Mouse (Mus musculus): ENCODE data around the gene Wdpcp.

Gene Wdpcp

DNA sequence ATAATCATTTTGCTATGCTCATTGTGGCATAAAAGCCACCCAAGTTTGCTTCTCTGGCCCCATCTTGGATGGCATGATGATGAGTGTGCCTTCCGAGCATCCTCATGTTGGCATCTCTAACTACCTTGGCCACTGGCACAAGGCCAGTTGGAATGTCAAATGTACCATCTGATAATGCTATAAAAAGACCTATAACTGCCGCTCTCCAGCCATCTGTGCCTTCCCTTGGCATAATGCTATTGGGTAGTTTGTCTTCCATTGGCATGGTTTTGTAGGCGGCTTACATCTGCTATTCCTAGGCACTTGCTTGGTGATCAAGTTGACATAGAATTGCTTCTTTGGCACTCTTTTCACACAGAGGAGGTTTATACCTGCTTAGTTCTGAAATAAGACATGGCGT lies 191.2 kb downstream of the Wdpcp start:
- DNase-seq = no peak

DNA sequence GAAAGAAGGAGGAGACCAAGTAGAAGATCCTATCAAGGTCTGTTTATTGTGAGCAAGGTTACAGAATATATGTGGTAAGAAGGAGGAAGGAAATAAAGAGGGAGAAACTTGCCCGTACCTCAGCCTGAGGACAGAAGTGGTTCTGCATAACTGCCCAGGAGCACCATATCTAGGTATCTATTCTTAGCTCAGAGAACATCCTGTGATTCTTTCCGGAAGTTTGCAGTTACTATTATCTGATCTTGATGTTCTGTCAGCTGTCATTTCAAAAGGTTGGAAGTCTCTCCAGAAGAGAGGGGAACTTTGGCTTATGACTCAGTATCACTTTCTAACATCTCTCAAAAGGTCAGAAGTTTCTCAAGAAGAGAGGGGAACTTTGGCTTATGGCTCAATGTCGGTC lies 216.8 kb downstream of the Wdpcp start:
- no peak for DNase-seq

DNA sequence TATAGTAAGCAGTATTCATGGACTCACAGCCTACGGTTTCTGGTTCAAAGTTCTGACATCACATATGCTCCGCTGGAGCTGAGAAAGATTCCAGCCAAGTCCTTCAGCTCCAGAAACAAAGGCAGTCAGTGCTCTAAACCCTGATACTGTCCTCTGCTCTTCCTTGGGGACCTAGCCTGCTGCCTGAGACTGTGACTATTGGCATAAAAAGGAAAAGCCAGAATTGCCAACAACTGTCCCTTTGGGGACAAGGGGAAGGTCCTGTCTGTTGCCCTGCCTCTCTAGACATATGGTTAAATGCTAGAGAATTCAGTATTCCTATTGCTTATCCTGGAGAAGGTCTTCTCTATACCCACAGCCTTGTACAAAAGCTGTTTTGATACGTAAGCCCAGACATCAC lies 252.9 kb downstream of the Wdpcp start:
- DNase-seq = no peak

DNA sequence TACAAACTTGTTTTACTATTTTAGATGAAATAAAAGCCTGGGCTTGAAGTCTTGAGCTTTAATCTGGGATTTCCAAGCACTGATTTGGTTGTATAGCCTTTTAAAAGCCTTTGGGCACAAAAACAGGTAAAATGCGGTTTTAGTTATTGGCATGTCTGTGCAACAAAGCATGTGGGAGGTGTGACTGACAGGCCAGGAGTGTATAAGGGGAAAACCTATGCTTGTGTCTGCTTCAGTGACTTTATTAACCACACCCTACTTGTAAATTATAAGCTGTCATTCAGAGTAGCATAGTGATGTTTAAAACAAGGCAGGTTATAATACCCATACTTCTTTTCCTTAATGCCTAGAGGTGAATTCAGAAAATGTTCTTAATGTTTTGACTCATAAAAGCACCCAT lies 254.5 kb downstream of the Wdpcp start:
- DNase-seq = no peak

DNA sequence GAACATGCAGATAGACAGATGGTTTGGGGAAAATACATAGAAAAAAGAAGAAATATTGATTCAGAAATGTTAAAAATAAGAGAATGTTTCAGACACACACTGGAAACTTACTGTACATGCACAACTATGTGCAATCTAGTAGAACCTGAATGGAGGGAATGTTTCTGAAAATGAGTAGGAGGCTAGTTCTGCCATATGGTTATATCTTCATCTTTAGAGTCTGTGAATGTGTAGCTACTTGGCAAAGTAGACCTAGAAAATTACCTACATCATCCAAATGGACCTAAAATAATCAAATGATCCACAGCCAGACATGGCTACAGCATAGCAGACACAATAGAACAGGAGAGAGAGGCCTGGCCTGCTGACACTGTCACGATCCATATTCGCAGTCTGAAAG lies 275.0 kb downstream of the Wdpcp start:
- DNase-seq = no peak

DNA sequence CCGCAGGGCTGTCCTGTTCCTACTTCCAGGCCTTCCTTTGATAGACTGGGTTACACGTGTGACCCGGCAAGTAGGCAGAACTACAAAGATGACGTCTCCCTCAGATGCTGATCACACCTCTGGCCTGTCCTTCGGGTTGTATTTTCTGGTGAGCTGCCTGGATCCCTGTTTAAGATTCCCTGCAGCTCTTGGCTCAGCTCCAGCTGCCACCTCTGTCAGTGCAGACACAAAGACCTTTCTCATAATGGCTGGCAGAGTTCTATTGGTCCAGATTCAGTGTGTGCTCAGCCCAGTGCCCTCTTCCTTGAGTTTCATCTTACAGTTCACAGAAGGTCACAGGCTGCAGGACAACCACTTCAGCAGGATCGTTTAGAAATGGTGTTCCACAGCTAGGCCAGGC lies 292.0 kb downstream of the Wdpcp start:
- DNase-seq = no peak

DNA sequence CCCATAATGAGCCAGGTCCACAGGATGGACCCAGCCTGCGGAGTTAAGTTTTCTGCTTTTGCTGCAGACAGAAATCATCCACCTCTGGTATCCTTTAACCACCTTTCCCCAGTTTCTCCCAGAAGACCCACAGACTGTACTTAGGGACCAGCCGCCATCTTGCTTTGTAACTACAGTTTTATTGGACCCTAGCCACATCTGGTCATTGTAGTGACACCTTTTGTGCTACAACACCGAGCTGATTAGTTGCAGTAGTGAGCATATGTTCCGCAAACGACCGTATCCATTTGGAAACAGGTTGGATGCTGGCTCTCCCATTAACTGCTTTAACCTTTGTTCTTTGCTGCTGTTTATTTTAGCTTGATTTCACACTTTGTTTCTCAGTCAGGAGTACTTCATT lies 292.5 kb downstream of the Wdpcp start:
- no peak for DNase-seq

DNA sequence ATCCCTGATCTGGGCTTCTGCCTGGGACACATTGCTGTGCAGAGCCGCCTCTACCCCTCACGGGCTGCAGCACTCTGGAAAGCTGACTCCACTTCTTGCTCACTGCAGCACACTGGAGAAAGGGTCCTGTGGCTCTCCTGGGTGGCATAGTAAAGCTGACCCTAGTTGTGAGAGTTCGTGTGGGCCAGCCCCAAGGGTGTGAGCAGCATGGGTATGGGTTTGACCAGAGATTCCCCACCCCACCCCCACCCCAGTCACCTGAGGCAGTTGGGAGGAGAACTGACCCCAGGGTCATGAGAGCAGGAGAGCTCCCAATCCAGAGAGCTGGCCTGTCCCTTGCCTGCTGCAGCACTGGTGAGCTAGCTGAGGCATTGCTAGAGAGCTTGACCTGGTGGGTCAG lies 296.6 kb downstream of the Wdpcp start:
- no peak for DNase-seq

DNA sequence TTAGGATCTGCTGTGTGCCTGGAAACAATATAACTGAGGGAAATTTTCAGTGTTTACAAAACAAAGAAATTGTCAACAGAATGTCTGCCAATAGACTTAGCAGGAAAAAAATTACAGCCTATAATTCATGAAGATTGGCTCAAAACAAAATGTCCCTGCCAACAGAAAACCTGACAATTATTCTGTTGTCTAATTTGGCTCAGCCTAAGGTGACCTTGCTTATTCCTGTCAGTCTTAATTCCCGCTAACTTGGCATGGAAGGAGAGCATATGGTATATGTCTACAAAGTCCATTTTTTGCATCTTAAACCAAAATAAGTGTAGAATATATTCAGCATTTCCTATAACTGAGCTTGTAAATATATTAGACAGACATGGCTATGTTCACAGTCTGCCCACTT lies 298.8 kb downstream of the Wdpcp start:
- no peak for DNase-seq

DNA sequence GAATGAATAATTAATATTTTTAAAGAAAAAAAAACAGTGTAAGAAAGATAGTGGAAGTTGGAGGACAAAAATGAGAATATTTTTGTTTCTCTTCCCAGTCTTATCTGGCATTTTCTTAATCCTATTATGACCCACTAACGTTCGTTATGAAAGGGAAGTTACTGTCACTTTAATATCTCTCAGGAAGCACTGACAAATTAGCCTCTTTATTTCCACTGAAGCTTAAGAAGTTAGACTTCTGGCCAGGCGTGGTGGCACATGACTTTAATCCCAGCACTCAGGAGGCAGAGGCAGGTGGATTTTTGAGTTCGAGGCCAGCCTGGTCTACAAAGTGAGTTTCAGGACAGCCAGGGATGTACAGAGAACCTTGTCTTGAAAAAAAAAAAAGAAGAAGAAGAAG lies 299.7 kb downstream of the Wdpcp start:
- no peak for DNase-seq

DNA sequence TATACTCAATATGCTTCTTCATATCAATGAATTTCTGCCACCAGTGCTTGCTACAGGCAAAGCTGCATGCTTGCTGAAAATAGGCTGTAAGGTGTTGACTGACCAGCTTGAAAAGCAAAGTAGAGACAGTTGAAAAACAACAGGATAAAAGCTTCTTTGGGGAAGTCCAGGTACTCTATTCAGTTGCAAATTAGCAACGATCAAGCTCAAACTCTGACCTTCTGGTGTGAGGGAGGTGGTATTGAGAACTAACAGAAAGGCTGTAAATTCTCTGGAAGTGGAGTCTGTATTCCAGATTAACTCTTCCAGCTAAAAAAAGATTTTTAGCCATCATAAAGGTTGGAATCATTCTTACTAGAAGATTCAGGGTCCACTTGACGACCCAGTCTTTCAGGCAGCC lies 303.0 kb downstream of the Wdpcp start:
- DNase-seq = no peak

DNA sequence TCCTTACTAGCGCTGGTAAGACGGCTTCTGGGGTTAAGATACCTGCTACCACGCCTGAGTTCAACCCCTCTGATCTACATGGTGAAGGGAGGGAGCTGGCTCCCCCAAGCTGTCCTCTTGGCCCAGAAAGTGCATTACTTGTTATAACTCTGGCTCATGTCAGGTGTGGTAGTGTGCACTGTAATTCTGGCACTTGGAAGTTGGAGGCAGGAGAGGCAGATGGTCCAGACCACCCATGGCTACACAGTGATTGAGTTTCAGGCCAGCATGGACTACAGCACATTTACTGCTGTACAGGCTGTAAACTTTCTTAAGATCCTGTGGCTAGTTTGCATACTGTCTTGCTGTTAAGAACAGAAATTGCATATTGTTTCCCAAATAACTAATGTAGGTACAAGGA lies 322.7 kb downstream of the Wdpcp start:
- DNase-seq = no peak

DNA sequence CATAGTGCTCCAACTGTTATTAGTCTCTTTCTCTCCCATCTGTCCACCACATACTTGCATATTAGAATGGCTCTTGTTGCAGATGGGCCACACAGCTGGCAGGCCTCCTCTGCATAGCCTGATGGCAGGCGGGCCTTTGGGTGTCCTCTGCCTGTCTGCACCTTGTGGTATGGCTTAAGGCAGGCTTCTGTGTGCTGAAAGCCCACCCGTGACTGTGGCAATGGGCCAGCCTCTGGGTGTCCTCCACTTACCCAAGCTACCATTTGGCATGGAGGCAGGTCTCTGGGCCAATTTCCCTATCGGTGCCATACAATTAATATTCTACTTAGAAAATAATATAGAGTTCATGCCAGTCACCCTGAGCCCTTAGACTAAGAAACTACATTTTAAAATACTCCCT lies 350.5 kb downstream of the Wdpcp start:
- DNase-seq = no peak
